Mouse (Mus musculus) CH12.LX (cell line): ENCODE results near the gene Snx3.

Experiments
- MAFK ChIP-seq: IDR thresholded peaks from 2 replicates; pipeline ENCODE4 v1.6.1; 2011; ENCODE audit warnings: low read length, improper control_type of control experiment; ENCODE audit not compliant: insufficient replicate concordance
- POLR2A ChIP-seq: IDR thresholded peaks from 2 replicates; pipeline ENCODE4 v1.6.1; 2011; ENCODE audit warnings: low read depth, mild to moderate bottlenecking, improper control_type of control experiment, low read length

DNA sequence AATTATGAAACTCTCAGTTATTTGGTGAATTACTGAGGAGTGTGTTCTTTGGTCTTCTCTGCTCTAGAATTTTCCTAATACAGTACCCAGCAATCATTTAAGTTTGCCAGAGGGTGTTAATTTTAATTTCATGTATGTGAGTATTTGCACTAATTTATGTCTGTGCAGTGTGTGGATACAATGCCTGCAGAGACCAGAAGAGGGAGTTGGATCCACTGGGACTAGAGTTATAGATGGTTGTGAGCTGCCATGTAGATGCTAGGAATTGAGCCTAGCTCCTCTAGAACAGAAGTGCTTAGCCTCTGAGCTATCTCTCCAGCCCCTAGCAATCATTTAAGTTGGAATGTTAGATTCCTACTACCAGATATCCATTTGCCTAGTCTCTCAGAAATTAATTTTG is 12.3 kb downstream of the Snx3 start:
- TF ChIP-seq POLR2A, result no peak
- no peak for TF ChIP-seq MAFK
